Mouse (Mus musculus) CH12.LX (cell line): ENCODE data around the gene Aldh3a1. TPM values are rescaled to one million over a fixed set of nuclear protein-coding genes. Genes with fewer than 3 reads are reported as not detected.

Experiments used
- DNase-seq: peaks from one replicate; pipeline ENCODE4 v3.0.0-alpha.2; 2013; ENCODE audit errors: extremely low read depth
- H3K27ac ChIP-seq: 2 replicates; pipeline ENCODE4 v1.5.1; 2012; ENCODE audit warnings: low read depth, mild to moderate bottlenecking, control low read depth, moderate library complexity; ENCODE audit not compliant: insufficient read depth
- H3K27me3 ChIP-seq: replicated peaks from 2 replicates; pipeline ENCODE3; 2012; ENCODE audit warnings: inconsistent platforms
- H3K36me3 ChIP-seq, 2 experiments: replicated peaks in 1 of 2; 2 replicates each; pipeline versions ENCODE3 to v1.6.1; 2012; ENCODE audit warnings: inconsistent platforms in 1 of 2, low read length in 1 of 2, mild to moderate bottlenecking in 1 of 2, mixed read lengths in 1 of 2, moderate library complexity in 1 of 2; ENCODE audit not compliant: control insufficient read depth in 1 of 2, insufficient read depth in 1 of 2
- H3K4me1 ChIP-seq, 2 experiments: 2 replicates each; pipeline ENCODE4 v1.6.1; 2012; ENCODE audit warnings: inconsistent platforms in 1 of 2, moderate library complexity in 1 of 2; ENCODE audit not compliant: insufficient read depth in 2 of 2, control insufficient read depth in 1 of 2
- H3K4me2 ChIP-seq: 2 replicates; pipeline ENCODE4 v1.6.1; 2012; ENCODE audit warnings: low read depth, mild to moderate bottlenecking, control low read depth; ENCODE audit not compliant: poor library complexity, insufficient read depth, severe bottlenecking
- H3K4me3 ChIP-seq, 3 experiments: fragments of 150-350 bp in 1 of 3; sonication (generic) in 1 of 3; replicated peaks in 1 of 3; 2 replicates each; pipeline versions ENCODE3 to v1.5.1; 2011 to 2012; ENCODE audit warnings: low read depth in 2 of 3, low read length in 2 of 3, mild to moderate bottlenecking in 2 of 3, moderate library complexity in 2 of 3, control low read depth in 1 of 3, improper control_type of control experiment in 1 of 3, inconsistent platforms in 1 of 3, mixed read lengths in 1 of 3; ENCODE audit not compliant: poor library complexity in 1 of 3
- H3K79me2 ChIP-seq: replicated peaks from 2 replicates; pipeline ENCODE4 v1.6.1; 2012; ENCODE audit warnings: mild to moderate bottlenecking, moderate library complexity; ENCODE audit not compliant: control insufficient read depth, poor library complexity, insufficient read depth, severe bottlenecking; ENCODE audit errors: extremely low read depth
- H3K9ac ChIP-seq: 2 replicates; pipeline ENCODE4 v1.6.1; 2012; ENCODE audit warnings: low read depth, mild to moderate bottlenecking, control low read depth, moderate library complexity; ENCODE audit not compliant: insufficient read depth
- H3K9me3 ChIP-seq: replicated peaks from 2 replicates; pipeline ENCODE3; 2012; ENCODE audit warnings: low read length, inconsistent platforms, mixed read lengths
- BHLHE40 ChIP-seq: IDR thresholded peaks from 2 replicates; pipeline ENCODE4 v1.6.1; 2011; ENCODE audit warnings: mild to moderate bottlenecking, low read depth, low read length, improper control_type of control experiment
- CHD2 ChIP-seq: IDR thresholded peaks from 2 replicates; pipeline ENCODE4 v1.6.1; 2011; ENCODE audit warnings: low read length, improper control_type of control experiment
- CTCF ChIP-seq, 2 experiments: IDR thresholded peaks in 1 of 2; conservative IDR thresholded peaks in 1 of 2; 2 replicates each; pipeline ENCODE4 v1.5.1; 2011 to 2012; ENCODE audit warnings: low read depth in 2 of 2, low read length in 2 of 2, improper control_type of control experiment in 1 of 2, inconsistent platforms in 1 of 2, mild to moderate bottlenecking in 1 of 2, moderate library complexity in 1 of 2
- E2F4 ChIP-seq: IDR thresholded peaks from 2 replicates; pipeline ENCODE4 v1.6.1; 2011; ENCODE audit warnings: low read depth, low read length, improper control_type of control experiment; ENCODE audit not compliant: insufficient replicate concordance
- ELF1 ChIP-seq: IDR thresholded peaks from 2 replicates; pipeline ENCODE4 v1.6.1; 2014; ENCODE audit warnings: low read depth, mild to moderate bottlenecking, inconsistent platforms, low read length, improper control_type of control experiment
- EP300 ChIP-seq: IDR thresholded peaks from 2 replicates; pipeline ENCODE4 v1.6.1; 2011; ENCODE audit warnings: low read length, improper control_type of control experiment
- GABPA ChIP-seq: IDR thresholded peaks from 2 replicates; pipeline ENCODE4 v1.6.1; 2012; ENCODE audit warnings: low read depth, low read length, improper control_type of control experiment, inconsistent platforms; ENCODE audit not compliant: insufficient replicate concordance
- HCFC1 ChIP-seq: IDR thresholded peaks from 2 replicates; pipeline ENCODE4 v1.6.1; 2012; ENCODE audit warnings: low read depth, mild to moderate bottlenecking, inconsistent platforms, low read length, improper control_type of control experiment
- IRF4 ChIP-seq: IDR thresholded peaks from 2 replicates; pipeline ENCODE4 v1.6.1; 2014; ENCODE audit warnings: low read depth, mild to moderate bottlenecking, inconsistent platforms, low read length, improper control_type of control experiment
- JUN ChIP-seq: IDR thresholded peaks from 2 replicates; pipeline ENCODE4 v1.6.1; 2011; ENCODE audit warnings: low read depth, mild to moderate bottlenecking, low read length, improper control_type of control experiment, moderate library complexity; ENCODE audit not compliant: insufficient read depth
- JUND ChIP-seq: conservative IDR thresholded peaks from 2 replicates; pipeline ENCODE4 v1.6.1; 2011; ENCODE audit warnings: low read depth, low read length, improper control_type of control experiment
- KAT2A ChIP-seq: IDR thresholded peaks from 2 replicates; pipeline ENCODE4 v1.6.1; 2012; ENCODE audit warnings: low read length, improper control_type of control experiment, inconsistent platforms; ENCODE audit not compliant: insufficient replicate concordance
- MAFK ChIP-seq: IDR thresholded peaks from 2 replicates; pipeline ENCODE4 v1.6.1; 2011; ENCODE audit warnings: low read length, improper control_type of control experiment; ENCODE audit not compliant: insufficient replicate concordance
- MAX ChIP-seq: IDR thresholded peaks from 2 replicates; pipeline ENCODE4 v1.6.1; 2011; ENCODE audit warnings: low read length, improper control_type of control experiment
- MAZ ChIP-seq: IDR thresholded peaks from 2 replicates; pipeline ENCODE4 v1.6.1; 2012; ENCODE audit warnings: low read depth, mild to moderate bottlenecking, inconsistent platforms, low read length, improper control_type of control experiment, moderate library complexity
- MEF2A ChIP-seq: IDR thresholded peaks from 2 replicates; pipeline ENCODE4 v1.6.1; 2014; ENCODE audit warnings: low read depth, mild to moderate bottlenecking, inconsistent platforms, low read length, improper control_type of control experiment, borderline replicate concordance
- MXI1 ChIP-seq: IDR thresholded peaks from 2 replicates; pipeline ENCODE4 v1.6.1; 2011; ENCODE audit warnings: mild to moderate bottlenecking, low read depth, low read length, improper control_type of control experiment
- MYC ChIP-seq: IDR thresholded peaks from 2 replicates; pipeline ENCODE4 v1.6.1; 2011; ENCODE audit warnings: low read depth, mild to moderate bottlenecking, improper control_type of control experiment, low read length
- NELFE ChIP-seq: IDR thresholded peaks from 2 replicates; pipeline ENCODE4 v1.6.1; 2011; ENCODE audit warnings: low read depth, low read length, improper control_type of control experiment
- NRF1 ChIP-seq: IDR thresholded peaks from 2 replicates; pipeline ENCODE4 v1.6.1; 2014; ENCODE audit warnings: low read depth, mild to moderate bottlenecking, inconsistent platforms, low read length, improper control_type of control experiment, moderate library complexity
- PAX5 ChIP-seq: IDR thresholded peaks from 2 replicates; pipeline ENCODE4 v1.6.1; 2012; ENCODE audit warnings: low read length, inconsistent platforms, mixed read lengths
- POLR2A ChIP-seq: IDR thresholded peaks from 2 replicates; pipeline ENCODE4 v1.6.1; 2011; ENCODE audit warnings: low read depth, mild to moderate bottlenecking, improper control_type of control experiment, low read length
- POLR2AphosphoS2 ChIP-seq: IDR thresholded peaks from 2 replicates; pipeline ENCODE4 v1.6.1; 2011; ENCODE audit warnings: low read depth, low read length, improper control_type of control experiment
- RAD21 ChIP-seq: IDR thresholded peaks from 2 replicates; pipeline ENCODE4 v1.6.1; 2011; ENCODE audit warnings: low read depth, mild to moderate bottlenecking, low read length, improper control_type of control experiment, moderate library complexity
- RCOR1 ChIP-seq: conservative IDR thresholded peaks from 2 replicates; pipeline ENCODE4 v1.6.1; 2012; ENCODE audit warnings: low read depth, mild to moderate bottlenecking, inconsistent platforms, low read length, improper control_type of control experiment
- SIN3A ChIP-seq: IDR thresholded peaks from 2 replicates; pipeline ENCODE4 v1.6.1; 2012; ENCODE audit warnings: low read length, improper control_type of control experiment, inconsistent platforms
- SMC3 ChIP-seq: IDR thresholded peaks from 2 replicates; pipeline ENCODE4 v1.6.1; 2011; ENCODE audit warnings: low read depth, low read length, improper control_type of control experiment
- TBP ChIP-seq: conservative IDR thresholded peaks from 2 replicates; pipeline ENCODE4 v1.6.1; 2011; ENCODE audit warnings: low read depth, low read length, improper control_type of control experiment
- TCF12 ChIP-seq: IDR thresholded peaks from 2 replicates; pipeline ENCODE4 v1.6.1; 2014; ENCODE audit warnings: low read depth, mild to moderate bottlenecking, inconsistent platforms, low read length, improper control_type of control experiment
- UBTF ChIP-seq: IDR thresholded peaks from 2 replicates; pipeline ENCODE4 v1.6.1; 2012; ENCODE audit warnings: low read depth, mild to moderate bottlenecking, inconsistent platforms, low read length, improper control_type of control experiment, moderate library complexity
- USF1 ChIP-seq: IDR thresholded peaks from 2 replicates; pipeline ENCODE4 v1.6.1; 2014; ENCODE audit warnings: low read depth, mild to moderate bottlenecking, inconsistent platforms, low read length, improper control_type of control experiment
- USF2 ChIP-seq: conservative IDR thresholded peaks from 2 replicates; pipeline ENCODE4 v1.6.1; 2011; ENCODE audit warnings: low read depth, low read length, improper control_type of control experiment
- ZC3H11A ChIP-seq: IDR thresholded peaks from 2 replicates; pipeline ENCODE4 v1.6.1; 2012; ENCODE audit warnings: low read depth, mild to moderate bottlenecking, inconsistent platforms, low read length, improper control_type of control experiment
- ZKSCAN1 ChIP-seq: IDR thresholded peaks from 2 replicates; pipeline ENCODE4 v1.6.1; 2012; ENCODE audit warnings: low read depth, inconsistent platforms, low read length, improper control_type of control experiment, borderline replicate concordance
- ZMIZ1 ChIP-seq: IDR thresholded peaks from 2 replicates; pipeline ENCODE4 v1.6.1; 2012; ENCODE audit warnings: low read depth, mild to moderate bottlenecking, inconsistent platforms, low read length, improper control_type of control experiment
- ZNF384 ChIP-seq: IDR thresholded peaks from 2 replicates; pipeline ENCODE4 v1.6.1; 2012; ENCODE audit warnings: low read depth, low read length, improper control_type of control experiment, inconsistent platforms
- dilution Hi-C: fragments of 300-500 bp; cut with MboI; formaldehyde crosslinking; loops from 2 replicates; pipeline ENCODE4 v1.14.3; 2020; ENCODE audit warnings: low sequenced_read_pairs; ENCODE audit not compliant: extremely low pct_unique_long_range_greater_than_20kb, extremely low pct_ligation_motif_present
- in situ Hi-C: fragments of 300-500 bp; cut with MboI; formaldehyde crosslinking; loops from 3 replicates; pipeline ENCODE4 v1.14.3; 2019; ENCODE audit warnings: low sequenced_read_pairs, low pct_ligation_motif_present, low pct_unique_long_range_greater_than_20kb, mixed read lengths
- polyA plus RNA-seq: library from polyadenylated mRNA; unstranded; fragments of >175 nt; gene quantifications from 2 replicates; pipeline ENCODE4 v1.2.1, GENCODE M21; 2012; ENCODE audit warnings: low read depth; ENCODE audit not compliant: insufficient read length
- total RNA-seq, 2 experiments: library from RNA; depleted of rRNA; stranded (reverse); fragments of 300-350 nt in 1 of 2; fragments of >200 nt in 1 of 2; gene quantifications; 2 replicates each; pipeline ENCODE4 v1.2.3; 2012 to 2014

The Aldh3a1 gene
- total and polyA plus RNA-seq, 3 experiments: 0.12 to 0.25 (median 0.13) TPM

GRCm38 (mm10) chr11:61225511-61225910 is 18.2 kb downstream of the Aldh3a1 start:
- H3K79me2 ChIP-seq: no peaks in the 10 kb centered on the region
- H3K9ac ChIP-seq: no peak overlapping the region
- TF ChIP-seq GABPA (no peak), E2F4 (no peak), ZKSCAN1 (no peak), MYC (no peak), NELFE (no peak), ZNF384 (no peak), TBP (no peak), EP300 (no peak; the same call in 1 of the 2 replicates), UBTF (no peak), KAT2A (no peak), RAD21 (no peak), USF2 (no peak), JUN (no peak), MXI1 (0 out of 2 replicates have a peak, but pooled peaks have one; percentile 22), IRF4 (peak; percentile 80), TCF12 (0 out of 2 replicates have a peak, but pooled peaks have one; percentile 15), BHLHE40 (no peak), RCOR1 (no peak), SMC3 (no peak), CHD2 (peak; percentile 79; the same call in 1 of the 2 replicates), NRF1 (no peak), SIN3A (no peak), ELF1 (no peak), PAX5 (no peak), ZMIZ1 (no peak), ZC3H11A (no peak), MEF2A (no peak), JUND (no peak), MAX (no peak), MAFK (no peak), POLR2AphosphoS2 (no peak), POLR2A (no peak), USF1 (no peak), HCFC1 (no peak), CTCF (conservative IDR thresholded peaks at IDR 0.05 in 1 of 2, IDR thresholded peaks at IDR 0.05 in 1 of 2; ENCODE audit: low read depth in 2 of 2, low read length in 2 of 2) (no peak), MAZ (peak; percentile 64; the same call in 1 of the 2 replicates)
- H3K4me1 ChIP-seq: peaks cover 9 to 17% of the 10 kb centered on the region in 2 experiments
- H3K4me2 ChIP-seq: no peak overlapping the region
- dilution Hi-C loops: no loop called here
- in situ Hi-C loops: no loop called here
- H3K27me3 ChIP-seq: no peaks in the 10 kb centered on the region
- H3K36me3 ChIP-seq: no peaks in the 10 kb centered on the region
- no peak overlapping the region for H3K27ac ChIP-seq
- no peak overlapping the region for H3K4me3 ChIP-seq
- DNase-seq: peak; percentile 56
- no peaks in the 10 kb centered on the region for H3K9me3 ChIP-seq
